Mouse (Mus musculus) erythroblast, embryonic 14.5 days (primary cell): ENCODE measurements around the gene Mtmr11.

Experiments
- GATA1 ChIP-seq: IDR thresholded peaks from 2 replicates; pipeline ENCODE4 v1.6.1; 2012; ENCODE audit warnings: low read length, inconsistent platforms, mixed read lengths
- TAL1 ChIP-seq: IDR thresholded peaks from 3 replicates; pipeline ENCODE4 v1.6.1; 2012; ENCODE audit warnings: low read length, inconsistent platforms, mixed read lengths

DNA sequence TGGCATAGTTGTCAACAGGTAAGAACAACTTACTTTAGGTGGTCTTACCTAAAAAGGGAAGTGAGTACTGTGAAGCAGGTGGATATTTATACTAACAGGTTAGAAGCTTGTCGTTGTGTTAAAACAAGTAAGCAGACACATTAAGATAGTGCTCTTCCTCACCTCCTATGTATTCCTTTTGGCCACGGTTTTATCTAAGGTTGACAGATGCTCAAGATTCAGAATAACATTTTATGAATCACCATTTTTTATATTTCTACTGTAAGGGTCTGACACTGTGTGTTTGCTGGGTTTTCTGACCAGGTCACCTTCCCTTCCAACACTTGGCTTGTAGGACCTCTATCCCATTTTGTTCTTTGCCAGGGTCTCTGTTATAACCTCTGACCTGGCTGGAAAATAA, 43.1 kb upstream of the Mtmr11 start:
- TF ChIP-seq GATA1, result no peak
- TF ChIP-seq TAL1, result no peak
